Mouse (Mus musculus): ENCODE results near the gene Ppp6r1.

DNA sequence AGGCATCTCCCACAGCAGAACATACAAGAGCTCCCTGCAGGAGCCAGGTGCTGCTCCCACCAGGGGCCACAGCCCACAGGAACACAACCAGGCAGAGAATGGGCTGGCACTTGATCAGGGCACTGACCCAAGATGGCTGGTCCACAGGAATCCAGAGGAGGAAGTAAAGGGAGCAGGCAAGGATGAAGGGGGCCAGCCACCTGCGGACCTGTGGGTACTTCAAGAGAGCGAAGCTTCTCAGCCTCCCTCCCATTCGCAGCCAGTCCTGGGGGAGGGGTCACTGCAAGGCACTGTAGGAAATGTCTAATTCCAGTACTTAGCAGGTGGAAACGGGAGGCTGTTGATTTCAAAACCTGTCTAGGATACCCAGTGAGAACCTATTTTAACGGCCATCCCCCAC lies 29.2 kb downstream of the Ppp6r1 start:
- TF ChIP-seq CTCF (IDR thresholded peaks at IDR 0.05; ENCODE audit: low read depth, low read length): no peak
- TF ChIP-seq POLR2AphosphoS5 (IDR thresholded peaks at IDR 0.05; ENCODE audit: insufficient replicate concordance, low read depth, low read length): no peak
- no peak for TF ChIP-seq TAL1 (conservative IDR thresholded peaks at IDR 0.05; ENCODE audit: low read depth, low read length)
- TF ChIP-seq GATA1 (IDR thresholded peaks at IDR 0.05; ENCODE audit: borderline replicate concordance, low read length): no peak
- TF ChIP-seq GATA2 (IDR thresholded peaks at IDR 0.05; ENCODE audit: borderline replicate concordance, low read depth, low read length): no peak

Measured in G1E (cell line).